Mouse (Mus musculus) Muller cell, postnatal 12 days (primary cell): Measurements from ENCODE around the gene Mrap2.
A peak's percentile ranks its signal among the peaks of the same experiment; 100 is the strongest.
"Not testable (repeated sequence)": the region's sequence is repeated elsewhere in the genome, so short reads cannot be mapped to it uniquely, and the experiment has no call there.

Experiments used
- DNase-seq: peaks from one replicate; pipeline ENCODE4 v3.0.0-alpha.2; 2015; ENCODE audit errors: inconsistent ontology term

The Mrap2 gene

DNA sequence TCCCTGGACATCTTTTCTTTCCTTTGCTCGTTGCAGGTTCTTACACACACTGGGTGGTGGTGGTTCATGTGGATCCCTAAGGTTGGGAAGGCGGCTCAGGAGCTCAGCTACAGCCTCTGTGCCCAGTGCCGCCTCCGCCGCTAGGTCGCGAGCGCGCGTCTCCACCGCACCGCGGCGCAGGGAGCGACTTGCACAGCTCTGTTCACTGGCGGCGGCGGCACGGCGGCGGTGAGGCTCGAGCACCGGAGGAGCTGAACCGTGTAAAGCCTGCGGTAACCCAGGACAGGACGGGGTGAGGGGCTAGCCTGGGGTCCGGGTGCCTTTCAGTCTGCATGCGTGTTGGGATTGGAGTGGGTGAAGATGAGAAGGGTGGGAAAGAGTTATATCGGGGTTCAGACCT, at the start of gene Mrap2:
Mrap2 (plus strand) TSS at position 201 of the 400 bp plus-strand sequence.
- peak; percentile 61 for DNase-seq

DNA sequence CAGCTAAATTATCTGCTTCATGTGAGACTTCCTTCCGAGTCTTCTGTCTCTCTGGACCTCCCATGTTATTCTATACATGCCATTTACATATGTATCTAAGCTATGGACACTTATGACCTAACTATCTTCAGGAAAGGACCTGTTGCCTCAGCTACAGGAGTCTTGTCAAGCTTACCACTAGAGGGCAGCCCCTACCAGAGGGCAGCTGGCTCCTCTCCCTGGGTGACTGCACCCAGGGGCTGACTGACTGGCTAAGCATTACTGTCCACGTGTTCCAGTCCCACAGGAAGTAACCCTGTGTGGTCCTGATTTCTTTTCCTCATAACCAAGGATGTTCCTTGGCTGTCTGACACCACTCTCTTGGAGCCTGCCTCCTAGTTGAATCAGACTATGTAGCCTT, 46.1 kb upstream of the Mrap2 start:
- DNase-seq, result no peak

DNA sequence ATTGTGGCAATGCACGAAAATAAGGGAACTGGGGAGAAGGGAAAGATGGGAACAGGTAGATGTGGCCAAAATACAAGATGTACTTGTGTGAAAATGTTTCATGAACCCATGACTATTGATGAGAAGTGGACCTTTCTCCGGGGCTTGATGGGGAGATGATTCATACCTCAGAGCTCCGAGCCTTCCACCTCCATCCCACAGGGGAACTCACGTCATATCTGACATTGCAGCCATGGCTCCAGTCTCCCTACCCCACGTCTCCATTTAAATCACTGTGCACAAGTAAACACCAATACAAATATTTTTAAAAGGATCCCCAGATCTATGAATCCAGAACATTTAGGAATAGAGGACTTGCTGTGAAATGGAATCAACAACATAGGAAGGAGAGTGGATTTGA, 29.1 kb upstream of the Mrap2 start:
- no peak for DNase-seq

DNA sequence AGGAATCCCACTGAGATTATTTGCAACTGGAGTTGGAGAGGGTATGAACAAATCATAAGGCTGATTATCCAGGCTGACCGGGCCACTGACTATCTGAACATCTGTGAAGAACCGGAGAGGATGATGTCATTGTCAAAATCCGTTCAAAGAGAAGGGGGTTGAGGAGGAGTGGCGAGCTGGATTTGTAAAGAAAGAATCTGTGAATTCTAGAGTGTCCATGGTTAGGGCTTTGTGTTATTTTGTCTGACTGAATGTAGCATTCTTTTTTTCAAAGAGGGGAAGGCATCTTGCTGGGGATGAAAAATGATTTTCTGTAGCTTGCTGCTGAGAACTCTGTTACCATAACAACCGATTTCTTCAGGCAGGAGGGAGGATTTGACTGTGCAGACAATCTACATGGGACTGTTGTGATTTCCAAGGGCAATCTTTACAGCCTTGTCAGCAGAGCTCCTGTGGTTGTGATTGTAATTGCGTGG, 28.6 kb upstream of the Mrap2 start:
- no peak for DNase-seq

DNA sequence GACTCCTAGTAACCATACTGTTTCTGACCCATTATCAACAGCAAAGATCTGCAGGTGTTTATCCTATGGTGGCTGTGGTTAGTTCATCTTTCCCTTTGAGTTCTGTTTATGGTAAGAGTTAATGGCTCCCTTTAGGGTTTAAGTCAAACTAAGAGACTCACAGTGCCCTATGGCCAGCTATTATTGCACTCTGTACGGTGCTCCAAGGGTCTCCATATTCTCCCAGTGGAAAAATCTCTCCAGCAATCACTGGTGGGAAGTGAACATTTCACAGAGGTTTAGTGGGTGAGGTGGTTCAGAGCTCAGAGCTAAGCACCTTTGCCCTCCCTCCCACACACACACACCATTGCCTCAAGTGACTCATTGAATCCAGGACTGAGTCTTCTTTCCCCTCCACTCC, 28.1 kb upstream of the Mrap2 start:
- DNase-seq, result no peak

DNA sequence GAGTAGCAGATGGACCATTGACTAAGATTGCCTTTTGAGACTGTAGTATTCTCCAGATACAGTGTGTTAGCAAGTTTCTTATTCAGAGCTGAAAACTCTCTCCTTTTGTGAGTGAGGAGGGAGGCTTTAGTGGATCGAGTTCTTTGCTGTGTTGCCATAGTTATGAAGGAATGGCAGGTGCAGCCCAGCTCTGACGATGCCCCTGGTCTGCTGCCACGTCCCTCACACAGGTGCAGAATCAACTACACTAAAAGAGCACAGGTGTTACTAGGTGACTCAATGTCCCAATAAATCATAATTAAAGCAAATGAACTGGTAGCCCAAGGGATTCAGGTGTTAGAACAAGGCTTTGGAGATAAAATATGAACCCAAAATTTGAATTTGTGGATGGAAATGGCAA, 25.1 kb upstream of the Mrap2 start:
- DNase-seq, result no peak

DNA sequence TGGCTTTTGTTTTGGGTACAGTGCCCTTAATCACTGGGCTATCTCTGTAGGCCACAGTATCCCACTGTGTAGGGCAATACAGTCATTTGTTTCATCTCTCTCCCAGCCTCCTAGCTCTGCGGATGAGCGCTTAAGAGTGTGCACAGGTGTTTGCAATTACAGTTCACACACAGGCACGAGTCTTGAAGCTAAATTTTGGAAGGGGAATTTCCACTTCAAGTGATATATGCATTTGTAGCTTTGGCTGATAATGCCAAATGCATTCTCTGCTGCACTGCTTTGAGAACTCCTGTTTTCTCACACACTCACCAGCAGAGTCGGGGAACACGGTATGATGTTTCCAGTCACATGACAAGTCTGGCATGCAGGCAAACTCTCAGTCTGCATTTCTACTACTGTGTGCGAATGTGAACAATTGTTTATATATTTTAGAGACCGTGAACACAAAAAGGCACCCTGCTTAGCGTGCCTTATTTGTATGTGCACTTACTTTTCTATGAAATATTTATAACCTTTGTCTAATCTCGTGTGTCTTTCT, 22.1 kb upstream of the Mrap2 start:
- DNase-seq, result no peak

DNA sequence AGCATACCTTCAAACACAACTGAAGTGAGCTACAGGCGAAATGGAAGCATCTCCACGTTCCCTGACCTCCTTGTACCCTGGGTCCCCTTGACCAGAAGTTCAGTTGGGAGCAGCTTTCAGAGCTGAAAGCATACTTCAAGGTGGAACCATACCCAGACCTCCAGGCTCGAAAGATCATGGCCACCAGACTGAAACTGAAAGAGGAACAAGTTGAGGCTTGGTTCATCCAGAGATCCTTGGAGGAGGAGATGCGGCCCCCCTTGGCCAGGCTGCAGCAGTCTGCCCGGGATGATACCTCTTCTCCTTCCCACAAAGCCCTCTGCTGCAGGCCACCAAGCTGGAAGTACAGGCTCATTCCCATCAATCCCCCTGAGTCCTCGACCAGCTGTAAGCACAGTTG, 17.1 kb upstream of the Mrap2 start:
- DNase-seq, result not testable (repeated sequence)

DNA sequence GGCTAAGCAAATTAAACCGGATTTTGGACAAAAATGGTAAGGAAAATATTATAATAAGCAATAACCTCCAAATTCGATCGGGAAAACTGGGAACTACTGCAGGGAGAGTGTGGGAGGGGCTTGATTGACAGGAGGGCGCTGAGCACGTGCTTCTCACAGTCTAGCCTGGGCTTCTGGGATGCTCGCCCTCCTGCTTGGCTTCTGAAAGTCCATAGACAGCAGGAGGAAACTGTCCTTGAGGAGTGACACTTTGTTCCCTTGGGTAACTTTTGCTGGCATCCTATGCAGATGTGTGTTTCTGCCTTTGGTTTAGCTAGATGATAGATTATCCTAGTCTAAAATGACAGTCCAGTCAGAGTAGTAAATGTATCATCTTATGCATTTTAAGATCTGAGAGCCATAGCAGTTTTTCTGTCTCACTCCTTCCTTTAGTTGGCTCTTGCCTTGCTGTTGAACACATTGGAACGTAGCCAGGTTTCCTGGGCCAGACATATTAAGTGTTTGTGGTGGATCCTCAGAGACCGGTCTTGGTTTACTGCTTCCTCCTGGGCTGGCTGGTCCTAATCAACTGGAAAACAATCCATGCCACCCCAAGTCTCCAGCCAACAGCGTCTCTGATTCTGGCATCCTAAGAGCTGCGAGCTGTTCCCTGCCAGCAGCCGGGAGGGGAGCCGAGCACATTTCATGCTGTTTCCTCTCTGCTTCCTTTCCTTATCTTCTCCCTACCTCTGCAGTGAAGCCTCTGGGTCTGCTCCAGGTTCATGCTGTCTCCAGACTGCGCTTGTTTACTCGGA, 8.1 kb upstream of the Mrap2 start:
- no peak for DNase-seq

DNA sequence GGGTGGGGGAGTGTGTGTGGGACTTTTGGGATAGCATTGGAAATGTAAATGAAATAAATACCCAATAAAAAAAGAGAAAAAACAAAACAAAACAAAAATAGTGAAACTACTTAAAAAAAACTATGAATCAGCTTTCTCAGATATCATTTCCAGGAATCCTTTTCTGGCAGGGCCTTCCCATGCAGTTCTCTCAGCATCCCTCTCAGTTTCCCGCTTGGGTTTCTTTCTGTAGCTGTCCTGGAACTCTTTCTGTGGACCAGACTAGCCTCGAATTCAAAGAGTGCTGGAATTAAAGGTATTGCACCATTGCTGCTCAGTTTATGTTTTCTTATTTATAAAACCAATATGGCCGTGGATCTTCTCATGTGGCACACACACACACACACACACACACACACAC, 1.0 kb upstream of the Mrap2 start:
- no peak for DNase-seq

DNA sequence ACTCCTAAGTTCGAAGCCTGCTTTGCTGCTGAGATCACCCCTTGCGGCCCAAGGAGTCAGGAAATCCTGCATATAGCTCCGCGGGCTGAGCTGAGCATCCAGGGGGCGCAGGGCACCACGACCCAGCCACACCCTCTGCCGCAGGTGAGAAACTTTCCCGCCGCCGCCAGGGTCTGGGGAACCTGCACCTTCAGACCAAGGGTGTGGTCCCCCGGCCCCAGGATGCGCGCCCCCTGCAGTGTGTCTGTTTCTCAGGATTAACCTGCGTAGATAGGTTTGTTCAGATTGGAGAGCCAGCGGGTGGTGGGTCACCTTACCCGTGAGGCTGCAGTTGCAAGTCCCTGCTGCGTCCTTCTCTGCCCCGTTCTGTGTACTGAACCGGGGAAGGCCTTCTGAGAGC, 426 bp downstream of the Mrap2 start:
- no peak for DNase-seq

DNA sequence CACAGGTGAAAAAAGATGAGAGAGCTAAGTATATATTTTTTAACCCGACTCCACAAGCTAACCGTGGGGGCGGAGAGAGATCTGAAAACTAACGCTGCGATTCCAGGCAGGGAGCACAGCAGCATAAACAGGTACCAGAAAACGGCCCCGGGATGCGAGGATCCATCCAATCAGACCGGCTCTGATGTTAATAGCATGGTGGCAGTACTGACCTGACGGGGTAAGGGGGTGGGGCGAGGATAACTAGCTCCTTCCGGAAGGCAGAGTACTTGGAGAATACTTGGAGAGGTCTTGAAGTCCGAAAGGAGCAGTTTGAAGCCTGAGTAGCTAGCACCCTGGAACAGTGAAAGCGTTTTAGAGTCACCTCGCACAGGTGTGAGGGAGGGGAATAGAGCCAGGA, 1.1 kb downstream of the Mrap2 start:
- DNase-seq, result no peak

DNA sequence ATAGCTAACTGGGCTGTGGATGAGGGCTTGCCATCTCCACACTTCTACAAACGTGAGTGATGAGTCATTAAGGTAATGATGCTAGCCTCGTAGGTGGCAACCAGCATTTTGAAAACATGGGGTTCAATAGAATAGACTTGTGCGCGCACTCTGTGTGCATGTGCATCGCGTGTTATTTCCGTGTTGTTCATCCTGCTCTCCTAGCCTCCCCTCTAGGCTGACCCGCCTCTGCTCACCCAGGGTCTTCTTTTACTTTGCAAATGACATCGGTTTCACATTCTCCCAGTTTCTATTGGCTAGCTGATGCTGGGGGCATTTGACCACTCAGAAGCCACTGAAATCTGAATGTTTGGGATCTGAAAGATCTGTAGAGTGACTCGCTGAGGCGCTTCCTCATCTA, 1.6 kb downstream of the Mrap2 start:
- DNase-seq, result no peak

DNA sequence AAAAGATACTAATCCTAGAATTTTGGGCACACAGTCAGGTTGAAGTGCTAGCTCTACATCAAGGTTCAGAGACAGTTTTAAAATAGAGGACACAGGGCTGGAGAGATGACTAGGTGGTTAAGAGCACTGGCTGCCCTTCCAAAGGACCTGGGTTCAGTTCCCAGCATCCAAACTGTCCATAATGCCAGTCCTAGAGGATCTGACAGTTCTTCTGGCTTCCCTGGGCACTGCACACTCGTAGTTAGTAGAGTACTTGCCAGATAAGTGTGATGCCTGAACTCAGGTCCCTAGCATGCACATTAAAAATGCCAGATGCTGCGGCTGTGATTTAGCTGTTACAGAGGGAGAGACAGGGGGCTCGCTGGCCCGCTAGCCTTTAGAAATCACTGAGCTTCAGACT, 2.3 kb downstream of the Mrap2 start:
- DNase-seq, result no peak

DNA sequence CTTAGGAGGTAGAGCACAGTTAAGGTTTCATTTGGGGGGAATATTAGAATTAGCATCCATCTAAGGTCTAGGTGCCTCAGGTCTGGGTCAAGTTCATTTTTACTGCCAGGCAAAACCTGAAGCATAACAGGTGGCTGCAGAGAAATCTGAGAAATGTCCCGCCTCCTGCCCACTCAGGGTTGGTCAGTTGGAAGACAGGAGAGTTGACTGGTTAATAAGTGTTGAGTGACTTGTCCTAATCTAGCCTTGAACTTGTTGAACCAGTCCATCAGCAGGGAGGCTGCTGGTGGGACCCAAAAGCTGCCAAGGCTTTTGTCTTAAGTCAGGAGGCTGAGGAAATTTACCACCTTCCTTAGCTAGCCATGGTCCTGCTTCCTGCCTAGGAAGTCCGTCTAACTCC, 3.8 kb downstream of the Mrap2 start:
- DNase-seq, result no peak

DNA sequence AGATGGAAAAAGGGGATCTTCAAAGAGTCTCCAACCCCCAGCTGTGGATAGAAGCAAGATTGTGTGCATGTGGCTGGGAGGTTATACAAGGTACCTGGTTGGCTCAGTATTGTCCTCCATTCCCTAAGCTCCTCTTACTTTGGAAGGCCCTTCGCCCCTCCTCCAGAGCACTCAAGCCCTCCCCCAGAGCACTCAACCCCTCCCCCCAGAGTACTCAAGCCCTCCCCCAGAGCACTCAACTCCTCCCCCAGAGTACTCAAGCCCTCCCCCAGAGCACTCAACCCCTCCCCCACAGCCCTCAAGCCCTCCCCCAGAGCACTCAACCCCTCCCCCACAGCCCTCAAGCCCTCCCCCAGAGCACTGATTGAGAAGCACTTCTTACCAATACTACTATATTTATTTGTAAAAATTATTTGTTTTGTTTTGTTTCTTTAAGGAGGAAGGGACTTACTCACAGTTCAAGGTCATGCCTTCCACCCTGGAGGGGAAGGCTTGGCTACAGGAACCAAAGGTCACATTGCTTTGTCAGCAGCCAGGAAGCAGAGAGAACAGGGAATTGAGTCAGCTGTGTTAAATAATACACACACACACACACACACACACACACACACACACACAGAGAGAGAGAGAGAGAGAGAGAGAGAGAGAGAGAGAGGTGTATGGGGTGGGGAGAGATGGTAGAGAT, 8.7 kb downstream of the Mrap2 start:
- DNase-seq, result no peak

DNA sequence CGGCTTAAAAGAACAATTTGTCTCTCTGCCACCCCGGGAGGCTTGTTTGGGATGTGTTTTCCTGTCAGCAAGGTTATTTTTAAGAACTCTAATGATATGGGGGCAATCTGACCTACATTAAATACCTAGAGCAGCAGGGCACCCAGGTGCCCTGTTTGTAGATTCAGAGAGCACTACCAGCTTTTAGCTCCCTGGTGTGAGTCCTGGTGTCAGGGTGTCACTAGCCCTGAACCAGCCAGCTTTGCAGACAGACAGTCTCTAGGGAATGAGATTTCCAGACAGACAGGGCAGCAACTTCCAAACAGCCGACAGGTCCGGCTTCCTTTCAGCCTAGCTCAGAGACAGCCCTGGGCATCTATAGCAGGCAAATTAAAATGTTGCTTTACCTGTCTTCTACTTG, 18.5 kb downstream of the Mrap2 start:
- DNase-seq, result no peak

DNA sequence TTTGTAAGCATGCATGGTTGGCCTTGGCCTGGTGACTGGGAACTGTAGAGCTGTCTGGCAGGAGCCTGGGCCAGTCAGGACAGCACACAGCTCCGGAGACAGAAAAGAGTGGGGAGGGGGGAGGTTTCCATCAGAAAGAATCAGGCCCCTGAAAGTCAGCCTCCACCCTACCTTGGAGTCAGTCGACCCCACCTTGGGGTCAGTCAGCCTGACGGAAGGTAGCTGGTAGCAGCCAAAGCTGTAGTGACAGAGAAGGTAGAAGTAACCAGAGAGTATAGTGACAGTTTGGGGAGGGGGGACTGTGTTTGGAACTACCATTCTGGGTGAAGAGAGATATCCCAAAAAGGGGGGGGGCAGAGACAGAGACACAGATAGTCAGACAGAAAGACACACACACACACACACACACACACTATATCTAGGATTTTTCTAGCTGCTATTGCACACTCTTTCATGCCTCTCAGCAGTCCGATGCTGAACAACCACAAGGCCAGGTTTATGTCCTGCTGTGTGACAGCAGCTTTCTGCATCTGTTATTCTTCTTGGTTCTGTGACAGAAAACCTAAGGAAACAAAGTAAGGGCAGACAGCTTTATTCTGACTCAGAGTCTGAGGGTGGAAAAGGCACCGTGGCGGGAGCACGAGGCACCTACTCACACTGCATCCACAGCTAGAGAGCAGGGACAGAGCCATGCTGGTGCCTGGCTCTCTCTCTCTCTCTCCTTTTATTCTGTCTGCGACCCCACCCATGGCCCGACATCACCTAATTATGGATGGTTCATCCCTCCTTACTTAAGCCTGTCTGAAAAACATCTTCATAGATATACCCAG, 23.1 kb downstream of the Mrap2 start:
- no peak for DNase-seq

DNA sequence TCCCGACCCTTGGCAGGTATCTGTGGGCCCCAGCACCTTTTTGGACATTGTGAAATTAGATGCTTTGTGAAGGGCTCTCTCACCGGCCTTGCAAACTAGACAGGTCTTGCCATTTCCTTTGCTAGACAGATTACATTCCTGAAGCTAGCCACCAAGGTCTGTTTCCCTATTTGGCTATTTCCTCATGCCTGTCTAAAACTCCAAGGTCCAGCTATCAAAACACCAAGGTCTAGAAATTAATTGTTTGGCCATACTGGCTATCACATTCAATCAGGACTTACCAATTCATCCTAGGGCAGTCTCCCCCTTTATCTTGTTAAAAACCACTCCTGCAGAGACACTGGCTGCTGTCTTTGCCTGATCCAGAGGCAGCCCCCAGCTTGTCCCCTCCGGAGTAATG, 23.9 kb downstream of the Mrap2 start:
- no peak for DNase-seq

DNA sequence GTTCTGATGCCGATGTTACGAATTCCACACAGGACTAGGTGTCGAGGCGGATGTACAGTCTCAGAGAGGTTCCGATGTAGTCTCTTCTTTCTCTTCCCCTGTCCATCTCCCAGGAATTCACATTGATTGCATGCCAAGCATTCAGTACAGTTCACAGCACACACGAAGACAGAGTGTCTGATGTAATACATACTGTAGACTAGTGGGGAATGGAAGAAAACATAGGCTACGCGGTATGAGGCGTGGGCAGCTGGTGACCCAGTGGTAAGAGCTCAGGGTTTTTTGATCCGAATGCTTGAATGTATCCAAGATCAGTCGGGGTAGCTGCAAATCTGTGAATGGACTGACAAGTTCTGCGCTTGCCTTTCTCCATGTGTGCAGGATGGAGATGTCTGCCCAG, 25.0 kb downstream of the Mrap2 start:
- peak; percentile 11 for DNase-seq

DNA sequence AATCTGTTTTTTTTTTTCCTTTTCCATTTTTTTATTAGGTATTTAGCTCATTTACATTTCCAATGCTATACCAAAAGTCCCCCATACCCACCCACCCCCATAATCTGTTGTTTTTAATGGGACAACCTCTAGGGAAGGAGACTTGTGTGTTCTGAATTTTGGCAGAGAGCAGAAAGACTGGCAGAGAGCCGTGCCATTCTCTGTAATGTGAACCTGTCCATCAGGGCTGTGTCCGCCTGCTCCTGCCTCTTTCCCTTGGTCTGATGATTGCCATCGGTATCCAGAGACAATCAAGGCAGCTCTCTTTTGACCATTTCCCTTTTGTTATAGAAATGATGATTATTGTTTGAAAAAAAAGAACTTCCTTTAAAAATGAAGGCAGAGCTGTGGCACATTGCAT, 26.8 kb downstream of the Mrap2 start:
- DNase-seq, result no peak

DNA sequence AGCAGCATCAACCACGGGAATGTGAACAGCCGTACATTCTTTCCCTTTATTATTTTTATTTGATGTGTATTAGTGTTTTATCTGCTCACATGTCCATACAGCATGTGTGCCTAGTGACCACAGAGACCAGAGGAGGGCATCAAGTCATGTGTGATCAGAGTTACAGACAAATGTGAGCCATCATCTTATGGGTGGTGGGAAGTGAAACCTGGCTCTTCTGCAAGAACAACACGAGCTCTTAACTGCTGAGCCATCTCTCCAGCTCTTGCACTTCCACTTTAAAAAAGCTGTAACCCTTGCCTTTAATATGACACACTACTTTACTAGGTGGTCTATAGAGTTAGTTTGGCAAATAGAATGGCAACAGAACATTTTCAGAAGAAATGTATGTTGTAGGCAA, 27.4 kb downstream of the Mrap2 start:
- DNase-seq, result no peak
